ENCODE assay signal across 8 mouse cellular contexts in genomic region chr11:3535406-3535986, GRCm38 (mm10). TPM values are rescaled to one million over a fixed set of nuclear protein-coding genes. Genes with fewer than 3 reads are reported as not detected.
A peak's percentile ranks its signal among the peaks of the same experiment; 100 is the strongest.
DNase-seq lines count a peak whose midpoint lies in the region; ATAC-seq lines count a peak whose summit lies in the region.

No protein-coding gene starts in this region.

- ATAC-seq in intestine, embryonic 16.5 days, result peak; percentile 83

- peaks cover 25% of the 10 kb centered on the region for H3K4me1 ChIP-seq in intestine, embryonic 16.5 days (ENCODE audit: control insufficient read depth, insufficient read depth, low read length)
- H3K4me1 ChIP-seq in midbrain, embryonic 10.5 days, result peaks cover 43% of the 10 kb centered on the region

- under 1% methylated on average over 36 of the region's 36 CpGs for WGBS in intestine, embryonic 16.5 days
- under 1% methylated on average over 36 of the region's 36 CpGs for WGBS in midbrain, embryonic 10.5 days

- H3K4me3 ChIP-seq in intestine, embryonic 16.5 days (ENCODE audit: low read length), result peak overlapping the region; percentile 63
- peak overlapping the region; percentile 73 for H3K4me3 ChIP-seq in midbrain, embryonic 10.5 days

- peak; percentile 98 for DNase-seq in adrenal gland, postnatal 10 days
- DNase-seq in embryo, embryonic 9.5 days (ENCODE audit: extremely low spot score), result peak; percentile 95
- peak; percentile 97 to 98 for DNase-seq in gastrocnemius, postnatal 4 days (ENCODE audit: low spot score in 2 of 2)
- DNase-seq in left cerebral cortex, postnatal 36 days (ENCODE audit: low spot score in 2 of 2), result peak; percentile 88 to 90
- DNase-seq in midbrain, embryonic 10.5 days (ENCODE audit: low spot score), result peak; percentile 94
- peak; percentile 80 to 81 for DNase-seq in right cerebral cortex, postnatal 36 days (ENCODE audit: low spot score in 2 of 2)
- DNase-seq in urinary bladder, postnatal 4 days (ENCODE audit: low spot score in 2 of 2), result peak; percentile 94 to 98

- peak overlapping the region; percentile 72 for H3K9ac ChIP-seq in intestine, embryonic 16.5 days (ENCODE audit: low read depth, low read length)

- intact Hi-C loops in left cerebral cortex, postnatal 36 days (cut with DNase I), result loop anchor here (2.0 to 10.0 kb wide), 4 partner anchors 97 to 379 kb away; partner anchors contain the start of genes Morc2a and Slc35e4

- H3K36me3 ChIP-seq in intestine, embryonic 16.5 days (ENCODE audit: control insufficient read depth, insufficient read depth, low read length), result peaks cover 12% of the 10 kb centered on the region
- H3K36me3 ChIP-seq in midbrain, embryonic 10.5 days, result peaks cover 35% of the 10 kb centered on the region

- no peaks in the 10 kb centered on the region for H3K27me3 ChIP-seq in intestine, embryonic 16.5 days (replicated peaks; ENCODE audit: control insufficient read depth, insufficient read depth, low read length)
- peaks cover 13% of the 10 kb centered on the region for H3K27me3 ChIP-seq in midbrain, embryonic 10.5 days (ENCODE audit: low read depth, poor library complexity, severe bottlenecking)

- peak overlapping the region; percentile 95 for H3K27ac ChIP-seq in intestine, embryonic 16.5 days (ENCODE audit: low read length)
- peak overlapping the region; percentile 88 for H3K27ac ChIP-seq in midbrain, embryonic 10.5 days (replicated peaks)

- peak overlapping the region; percentile 91 for H3K4me2 ChIP-seq in intestine, embryonic 16.5 days (ENCODE audit: low read depth, low read length)

- H3K9me3 ChIP-seq in intestine, embryonic 16.5 days (ENCODE audit: control insufficient read depth, low read length), result no peaks in the 10 kb centered on the region
- H3K9me3 ChIP-seq in midbrain, embryonic 10.5 days (replicated peaks), result no peaks in the 10 kb centered on the region

RNA-seq across cellular contexts. Expression of gene Smtn, which starts 4.9 kb away (rescaled TPM):
- total RNA-seq in adrenal gland, postnatal 10 days (2021), result 10 to 100 TPM; 63.4 to 81.0 TPM
- total RNA-seq in gastrocnemius, postnatal 4 days (2021), result 100 to 1,000 TPM; 283 to 313 TPM
- polyA plus RNA-seq in intestine, embryonic 16.5 days (2015; fragmentation: Nextera tagmentation; extraction: Ambion mirVana), result 78.2 and 80.1 TPM in 2 replicates
- 1 to 10 TPM; 8.2 to 8.9 TPM for total RNA-seq in left cerebral cortex, postnatal 36 days (2021)
- polyA plus RNA-seq in midbrain, embryonic 10.5 days (2016; fragmentation: Nextera tagmentation; extraction: Ambion mirVana), result 40.2 and 45.4 TPM in 2 replicates

RNA-seq across cellular contexts. Expression of gene Selenom, which starts 21.0 kb away (rescaled TPM):
- total RNA-seq in adrenal gland, postnatal 10 days (2021), result 10 to 100 TPM; 42.7 to 43.6 TPM
- total RNA-seq in gastrocnemius, postnatal 4 days (2021), result 10 to 100 TPM; 85.5 to 88.7 TPM
- polyA plus RNA-seq in intestine, embryonic 16.5 days (2015; fragmentation: Nextera tagmentation; extraction: Ambion mirVana), result 182 and 185 TPM in 2 replicates
- 100 to 1,000 TPM; 128 to 155 TPM for total RNA-seq in left cerebral cortex, postnatal 36 days (2021)
- polyA plus RNA-seq in midbrain, embryonic 10.5 days (2016; fragmentation: Nextera tagmentation; extraction: Ambion mirVana), result 43.8 and 49.2 TPM in 2 replicates

RNA-seq across cellular contexts. Expression of gene Inpp5j, which starts 30.9 kb away (rescaled TPM):
- total RNA-seq in adrenal gland, postnatal 10 days (2021), result 1 to 10 TPM in 1 of 2 experiments, under 1 TPM in 1; 0.66 to 1.5 TPM
- 1 to 10 TPM in 1 of 2 experiments, under 1 TPM in 1; 0.65 to 1.5 TPM for total RNA-seq in gastrocnemius, postnatal 4 days (2021)
- polyA plus RNA-seq in intestine, embryonic 16.5 days (2015; fragmentation: Nextera tagmentation; extraction: Ambion mirVana), result 5.6 and 5.9 TPM in 2 replicates
- 10 to 100 TPM; 53.7 to 58.3 TPM for total RNA-seq in left cerebral cortex, postnatal 36 days (2021)
- polyA plus RNA-seq in midbrain, embryonic 10.5 days (2016; fragmentation: Nextera tagmentation; extraction: Ambion mirVana), result 0.16 and 0.24 TPM in 2 replicates

RNA-seq across cellular contexts. Expression of gene Pla2g3, which starts 47.4 kb away (rescaled TPM):
- under 1 TPM in 1 of 2 experiments, not detected in 1; 0.21 TPM for total RNA-seq in adrenal gland, postnatal 10 days (2021)
- under 1 TPM in 1 of 2 experiments, not detected in 1; 0.10 TPM for total RNA-seq in gastrocnemius, postnatal 4 days (2021)
- polyA plus RNA-seq in intestine, embryonic 16.5 days (2015; fragmentation: Nextera tagmentation; extraction: Ambion mirVana), result 0.33 and 0.43 TPM in 2 replicates
- 1 to 10 TPM; 2.3 to 4.9 TPM for total RNA-seq in left cerebral cortex, postnatal 36 days (2021)
- polyA plus RNA-seq in midbrain, embryonic 10.5 days (2016; fragmentation: Nextera tagmentation; extraction: Ambion mirVana), result 0.75 and 0.89 TPM in 2 replicates

Comparison
In these comparisons a context has a peak if more than half of its experiments do, and no peak if none do; other contexts are left out.
1. Peak in every context shown above with its lines: DNase-seq, ATAC-seq, H3K4me3 ChIP-seq and H3K27ac ChIP-seq.
2. RNA of gene Smtn, which starts 4.9 kb away (total RNA-seq): 283 to 313 TPM in gastrocnemius, postnatal 4 days and 63.4 to 81.0 TPM in adrenal gland, postnatal 10 days; 8.2 to 8.9 TPM in left cerebral cortex, postnatal 36 days; every median in the first group is over 4 times any median in the second.
3. RNA of gene Inpp5j, which starts 30.9 kb away (total RNA-seq): 53.7 to 58.3 TPM in left cerebral cortex, postnatal 36 days; 0.65 to 1.5 TPM in gastrocnemius, postnatal 4 days and 0.66 to 1.5 TPM in adrenal gland, postnatal 10 days; every median in the first group is over 10 times any median in the second.